Mouse (Mus musculus) liver, postnatal 0 days (tissue): ENCODE measurements around the gene Lyrm4. TPM values are rescaled to one million over a fixed set of nuclear protein-coding genes. Genes with fewer than 3 reads are reported as not detected.
"Not testable (repeated sequence)": the region's sequence is repeated elsewhere in the genome, so short reads cannot be mapped to it uniquely, and the experiment has no call there.

Source experiments
- ATAC-seq: fragments of 200-750 bp; cut with Nextera tagmentation; 2 replicates; pipeline ENCODE4 v1.8.0; 2017; ENCODE audit warnings: mild to moderate bottlenecking, moderate library complexity
- DNase-seq: peaks from one replicate; pipeline ENCODE4 v3.0.0-alpha.2; 2016
- H3K27ac ChIP-seq: fragments of 300-500 bp; sonication (generic); 2 replicates; pipeline ENCODE4 v1.5.1; 2014; ENCODE audit warnings: antibody characterized with exemption, moderate library complexity, mild to moderate bottlenecking, low read depth
- H3K27me3 ChIP-seq: fragments of 300-500 bp; sonication (generic); 2 replicates; pipeline ENCODE4 v1.6.1; 2014; ENCODE audit warnings: low read length, control low read depth, mixed read lengths; ENCODE audit not compliant: insufficient read depth
- H3K36me3 ChIP-seq: fragments of 300-500 bp; sonication (generic); replicated peaks from 2 replicates; pipeline ENCODE4 v1.6.1; 2014; ENCODE audit warnings: mild to moderate bottlenecking, control low read depth, low read length, moderate library complexity, mixed read lengths; ENCODE audit not compliant: insufficient read depth
- H3K4me1 ChIP-seq: fragments of 300-500 bp; sonication (generic); 2 replicates; pipeline ENCODE4 v1.6.1; 2014; ENCODE audit warnings: antibody characterized with exemption, mild to moderate bottlenecking, control low read depth; ENCODE audit not compliant: insufficient read depth
- H3K4me2 ChIP-seq: fragments of 300-500 bp; sonication (generic); 2 replicates; pipeline ENCODE4 v1.6.1; 2014; ENCODE audit warnings: low read depth, mild to moderate bottlenecking, low read length, moderate library complexity, mixed read lengths
- H3K4me3 ChIP-seq: fragments of 300-500 bp; sonication (generic); 2 replicates; pipeline ENCODE4 v1.5.1; 2014; ENCODE audit warnings: low read depth, low read length
- H3K9ac ChIP-seq: fragments of 300-500 bp; sonication (generic); replicated peaks from 2 replicates; pipeline ENCODE4 v1.6.1; 2014; ENCODE audit warnings: mild to moderate bottlenecking, moderate library complexity
- H3K9me3 ChIP-seq: fragments of 300-500 bp; sonication (generic); 2 replicates; pipeline ENCODE4 v1.6.1; 2016; ENCODE audit warnings: mild to moderate bottlenecking, control low read depth, low read length, mixed read lengths
- CTCF ChIP-seq: sonication (generic); IDR thresholded peaks from 2 replicates; pipeline ENCODE4 v1.5.1; 2016; ENCODE audit warnings: antibody characterized with exemption, low read depth
- EP300 ChIP-seq: IDR thresholded peaks from 2 replicates; pipeline ENCODE4 v1.6.1; 2016; ENCODE audit warnings: antibody characterized with exemption, low read depth, mild to moderate bottlenecking
- WGBS: fragments of 180-500 bp; shearing (Covaris S2); extraction: QIAGEN DNeasy Blood & Tissue Kit; methylation state at CpG from one replicate; pipeline ENCODE4 v1.1.7; 2014; ENCODE audit not compliant: insufficient replicate concordance; 5-methylcytosine and 5-hydroxymethylcytosine counted together
- polyA plus RNA-seq: library from polyadenylated mRNA; unstranded; fragments of >200 nt; fragmentation: Nextera tagmentation; extraction: Ambion mirVana; gene quantifications from 2 replicates; pipeline ENCODE4 v1.2.1, GENCODE M21; 2015

The Lyrm4 gene
- polyA plus RNA-seq, 1 experiment from 2014 or later = 19.3 TPM

DNA sequence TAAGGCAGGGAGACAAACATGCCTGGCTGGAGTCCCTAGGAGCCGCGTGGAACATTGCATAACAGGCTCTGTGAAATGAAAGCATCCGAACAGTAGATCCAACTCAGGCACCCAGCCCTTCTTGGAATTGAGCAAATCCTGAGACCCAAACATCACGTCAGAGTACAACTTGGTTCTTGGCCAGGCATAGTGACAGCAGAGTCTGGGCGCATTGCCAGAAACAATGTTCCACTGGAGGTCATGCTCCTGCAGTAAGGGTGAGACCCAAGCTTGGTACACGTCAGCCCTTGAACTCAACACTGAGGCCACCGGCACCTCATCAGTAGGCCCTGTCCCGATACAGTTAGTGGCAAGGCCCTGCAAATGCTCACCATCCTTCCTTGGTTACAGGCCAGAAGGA lies 123.3 kb downstream of the Lyrm4 start:
- ATAC-seq (peak; percentile 95), DNase-seq (peak; percentile 85)
- TF ChIP-seq CTCF (no peak), EP300 (peak; percentile 82)

DNA sequence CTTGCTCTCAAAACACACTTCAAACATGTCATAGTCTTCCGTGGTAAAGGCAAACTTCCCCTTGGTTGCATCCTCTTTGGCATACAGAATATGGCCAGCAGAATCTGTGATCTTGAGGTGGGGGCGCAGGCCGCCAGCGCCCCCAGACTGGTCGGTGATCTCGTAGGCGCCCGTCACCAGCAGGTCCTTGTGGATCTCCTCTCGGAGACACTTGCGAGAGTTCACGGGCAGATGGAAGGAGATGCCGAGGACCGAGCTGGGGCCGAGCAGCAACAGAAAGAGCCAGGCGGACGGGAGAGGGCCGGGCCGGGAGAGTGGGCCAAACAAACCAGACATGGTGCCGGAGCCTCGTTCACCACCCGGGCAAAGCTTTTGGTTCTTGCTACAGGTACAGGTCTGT lies 126.1 kb downstream of the Lyrm4 start:
- H3K4me3 ChIP-seq, H3K4me2 ChIP-seq, H3K36me3 ChIP-seq, DNase-seq, H3K27ac ChIP-seq, H3K9ac ChIP-seq, H3K9me3 ChIP-seq, H3K4me1 ChIP-seq, H3K27me3 ChIP-seq, ATAC-seq: not testable (repeated sequence)
- 91% methylated on average over 17 of the region's 21 CpGs for WGBS

More for the DNA sequence above, 123.3 kb downstream of the Lyrm4 start:
- Histone ChIP-seq H3K4me2 (no peak overlapping the region), H3K4me1 (0 out of 2 replicates have a peak, but pooled peaks cover 3% of the 10 kb centered on the region), H3K9me3 (no peaks in the 10 kb centered on the region), H3K9ac (no peak overlapping the region), H3K4me3 (no peak overlapping the region), H3K27ac (peak overlapping the region; percentile 71), H3K27me3 (no peaks in the 10 kb centered on the region), H3K36me3 (no peaks in the 10 kb centered on the region)
- 59% methylated on average over 8 of the region's 8 CpGs for WGBS

DNA sequence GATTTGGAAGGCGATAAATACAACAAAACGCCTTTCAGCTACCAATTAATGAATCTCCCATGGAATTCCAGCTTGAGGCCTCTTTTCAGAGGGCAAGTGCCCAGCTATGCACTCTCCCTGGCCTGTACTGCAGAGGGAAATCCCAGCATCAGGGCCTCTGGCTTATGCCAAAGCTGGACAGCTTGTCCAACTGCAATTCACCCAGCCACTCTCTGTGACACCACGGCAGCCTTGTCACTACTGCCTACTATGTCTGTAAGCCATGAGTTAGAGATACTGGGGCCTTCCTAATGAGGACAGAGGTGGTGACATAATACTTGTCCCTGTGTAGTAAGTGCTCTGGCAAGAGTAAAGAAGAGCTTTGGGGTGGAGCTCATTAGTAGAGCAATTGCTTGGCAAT lies 128.0 kb downstream of the Lyrm4 start:
- no peak for TF ChIP-seq EP300
- no peak for TF ChIP-seq CTCF
- H3K4me1 ChIP-seq = 0 out of 2 replicates have a peak, but pooled peaks cover 3% of the 10 kb centered on the region
- H3K27ac ChIP-seq = no peak overlapping the region
- H3K9ac ChIP-seq = no peak overlapping the region
- 76% methylated on average over 3 of the region's 3 CpGs for WGBS
- H3K4me3 ChIP-seq = no peak overlapping the region
- no peaks in the 10 kb centered on the region for H3K36me3 ChIP-seq
- H3K27me3 ChIP-seq = no peaks in the 10 kb centered on the region
- H3K4me2 ChIP-seq = no peak overlapping the region
- H3K9me3 ChIP-seq = no peaks in the 10 kb centered on the region
- ATAC-seq = no peak
- no peak for DNase-seq

DNA sequence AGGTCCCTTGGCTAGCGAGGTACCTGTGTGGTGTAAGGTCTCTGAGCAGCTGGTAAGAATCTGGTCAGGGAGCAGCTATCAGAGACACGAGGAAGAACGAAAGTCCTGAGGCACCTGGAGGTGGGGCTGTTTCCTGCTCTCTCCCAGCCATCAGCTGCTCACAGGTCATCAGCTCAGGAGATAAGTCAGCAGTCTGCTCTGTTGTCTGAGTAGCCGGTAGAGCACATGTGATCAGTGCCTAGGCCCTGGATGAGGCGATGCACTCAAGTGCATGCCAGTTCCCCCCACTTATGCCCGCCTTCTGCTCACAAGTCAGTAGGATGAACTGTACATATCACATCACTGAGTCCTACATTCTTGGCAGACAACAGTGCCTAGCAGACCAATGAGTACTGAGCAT lies 134.3 kb downstream of the Lyrm4 start:
- H3K9me3 ChIP-seq = no peaks in the 10 kb centered on the region
- DNase-seq (no peak), ATAC-seq (no peak)
- H3K4me1 ChIP-seq = no peaks in the 10 kb centered on the region
- 70% methylated on average over 6 of the region's 6 CpGs for WGBS
- H3K4me2 ChIP-seq = no peak overlapping the region
- H3K27me3 ChIP-seq = no peaks in the 10 kb centered on the region
- H3K36me3 ChIP-seq = 0 out of 2 replicates have a peak, but pooled peaks cover 8% of the 10 kb centered on the region
- no peak overlapping the region for H3K4me3 ChIP-seq
- H3K9ac ChIP-seq = no peak overlapping the region
- no peak overlapping the region for H3K27ac ChIP-seq
- TF ChIP-seq CTCF (no peak), EP300 (no peak)

DNA sequence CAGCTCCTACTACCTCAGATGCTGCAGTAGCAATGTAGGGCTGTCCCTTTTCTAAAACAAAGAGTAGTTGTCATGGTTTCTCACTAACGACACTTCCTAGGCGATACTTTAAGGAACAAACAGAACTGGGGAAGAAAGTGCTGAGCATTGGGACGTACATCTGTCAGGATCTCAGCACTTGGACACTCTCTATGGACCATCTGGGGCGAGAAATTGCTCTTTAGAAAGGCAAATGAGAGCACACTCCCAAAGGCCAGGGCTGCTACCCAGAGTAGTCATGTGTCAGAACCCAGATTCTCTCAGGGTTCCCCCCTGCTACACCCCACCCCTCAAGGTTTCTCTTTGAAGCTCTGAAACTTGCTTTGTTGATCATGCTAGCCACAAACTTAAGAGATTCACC lies 136.9 kb downstream of the Lyrm4 start:
- Histone ChIP-seq H3K4me3 (no peak overlapping the region), H3K27ac (no peak overlapping the region), H3K9ac (no peak overlapping the region), H3K27me3 (no peaks in the 10 kb centered on the region), H3K36me3 (0 out of 2 replicates have a peak, but pooled peaks cover 10% of the 10 kb centered on the region), H3K4me1 (no peaks in the 10 kb centered on the region), H3K9me3 (no peaks in the 10 kb centered on the region), H3K4me2 (no peak overlapping the region)
- DNase-seq (no peak), ATAC-seq (no peak)
- no peak for TF ChIP-seq EP300
- TF ChIP-seq CTCF = no peak
- 75% methylated on average over 4 of the region's 4 CpGs for WGBS

DNA sequence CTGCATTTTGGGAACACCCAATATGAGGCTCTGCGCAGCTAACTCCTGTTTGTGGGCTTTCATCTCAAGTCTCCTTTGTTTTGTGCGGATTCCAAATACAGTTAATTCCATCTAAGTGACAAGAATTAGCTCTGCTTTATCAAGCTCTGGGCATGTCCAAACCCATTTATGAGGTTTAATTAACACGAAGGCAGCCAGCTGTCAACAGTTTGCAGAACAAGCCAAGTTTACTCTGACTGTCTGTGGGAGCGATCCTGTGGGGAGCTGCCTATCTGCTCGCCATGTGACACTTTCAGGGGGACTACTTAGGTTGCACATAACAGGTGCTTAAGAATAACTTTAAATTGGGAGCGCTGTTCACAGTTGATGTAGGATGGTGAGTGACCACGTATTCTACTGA lies 140.4 kb downstream of the Lyrm4 start:
- TF ChIP-seq CTCF (no peak), EP300 (no peak)
- no peak overlapping the region for H3K4me2 ChIP-seq
- ATAC-seq = no peak
- H3K9ac ChIP-seq = no peak overlapping the region
- H3K4me3 ChIP-seq = no peak overlapping the region
- no peaks in the 10 kb centered on the region for H3K4me1 ChIP-seq
- no peak for DNase-seq
- no peaks in the 10 kb centered on the region for H3K27me3 ChIP-seq
- WGBS = 94% methylated on average over 7 of the region's 7 CpGs
- H3K36me3 ChIP-seq = 0 out of 2 replicates have a peak, but pooled peaks cover 10% of the 10 kb centered on the region
- no peak overlapping the region for H3K27ac ChIP-seq
- no peaks in the 10 kb centered on the region for H3K9me3 ChIP-seq

DNA sequence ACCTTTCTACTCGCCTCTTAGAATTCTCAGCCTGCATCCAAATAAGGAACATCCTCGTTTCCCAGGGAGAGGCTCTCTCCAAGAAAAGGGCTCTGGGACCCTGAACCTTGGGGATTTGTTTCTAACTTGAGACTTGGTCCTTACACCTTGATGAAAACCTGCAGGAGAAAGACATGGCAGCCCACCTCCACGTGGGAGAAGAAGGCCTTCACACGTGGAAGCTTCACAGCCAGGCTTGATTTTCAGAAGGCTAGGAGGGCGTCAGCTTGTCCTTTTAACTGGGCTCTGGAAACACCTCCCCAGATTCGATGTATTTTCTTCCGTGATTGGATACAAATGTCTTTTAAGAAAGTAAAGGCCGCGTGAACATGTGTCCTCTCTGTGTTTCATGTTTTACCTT lies 147.5 kb downstream of the Lyrm4 start:
- no peak for DNase-seq
- H3K4me2 ChIP-seq = peak overlapping the region; percentile 80
- peak overlapping the region; percentile 76; the same call in 1 of the 2 replicates for H3K9ac ChIP-seq
- H3K4me1 ChIP-seq = no peaks in the 10 kb centered on the region
- no peak for TF ChIP-seq CTCF
- TF ChIP-seq EP300 = no peak
- no peak for ATAC-seq
- peak overlapping the region; percentile 56 for H3K4me3 ChIP-seq
- peaks cover 33% of the 10 kb centered on the region for H3K27me3 ChIP-seq
- no peak overlapping the region for H3K27ac ChIP-seq
- WGBS = 36% methylated on average over 9 of the region's 9 CpGs
- no peaks in the 10 kb centered on the region for H3K36me3 ChIP-seq
- no peaks in the 10 kb centered on the region for H3K9me3 ChIP-seq
